Mouse (Mus musculus) kidney, postnatal 0 days (tissue): ENCODE measurements at regions not wholly inside any gene's neighbourhood (a gene's known extent, or its start where the extent isn't known, plus 50 kb on each side); places are given as distances from the start of the nearest gene placed in this dataset.
A peak's percentile ranks its signal among the peaks of the same experiment; 100 is the strongest.
"Not testable (repeated sequence)": the region's sequence is repeated elsewhere in the genome, so short reads cannot be mapped to it uniquely, and the experiment has no call there.

ENCODE experiments used
- ATAC-seq: fragments of 200-750 bp; cut with Nextera tagmentation; replicated peaks from 2 replicates; pipeline ENCODE4 v1.8.0; 2017; ENCODE audit warnings: low read depth, moderate number of reproducible peaks, moderate TSS enrichment, moderate library complexity; ENCODE audit not compliant: low FRiP score
- DNase-seq: peaks from one replicate; pipeline ENCODE4 v3.0.0-alpha.2; 2016; ENCODE audit warnings: low spot score
- H3K27ac ChIP-seq: fragments of 300-500 bp; sonication (generic); 2 replicates; pipeline ENCODE4 v1.5.1; 2014; ENCODE audit warnings: mild to moderate bottlenecking
- H3K27me3 ChIP-seq: fragments of 300-500 bp; sonication (generic); 2 replicates; pipeline ENCODE4 v1.6.1; 2014; ENCODE audit warnings: low read length, mixed read lengths; ENCODE audit not compliant: insufficient read depth
- H3K36me3 ChIP-seq: fragments of 300-500 bp; sonication (generic); 2 replicates; pipeline ENCODE4 v1.6.1; 2014; ENCODE audit warnings: low read length, mixed read lengths; ENCODE audit not compliant: insufficient read depth
- H3K4me1 ChIP-seq: fragments of 300-500 bp; sonication (generic); replicated peaks from 2 replicates; pipeline ENCODE4 v1.6.1; 2014; ENCODE audit warnings: antibody characterized with exemption, low read length, mixed read lengths; ENCODE audit not compliant: insufficient read depth
- H3K4me2 ChIP-seq: fragments of 300-500 bp; sonication (generic); 2 replicates; pipeline ENCODE4 v1.6.1; 2014; ENCODE audit warnings: mild to moderate bottlenecking, low read length, moderate library complexity, mixed read lengths
- H3K4me3 ChIP-seq: fragments of 300-500 bp; sonication (generic); replicated peaks from 2 replicates; pipeline ENCODE4 v1.5.1; 2014; ENCODE audit warnings: low read depth, low read length
- H3K9ac ChIP-seq: fragments of 300-500 bp; sonication (generic); 2 replicates; pipeline ENCODE4 v1.6.1; 2014; ENCODE audit warnings: low read depth, low read length
- H3K9me3 ChIP-seq: fragments of 300-500 bp; sonication (generic); replicated peaks from 2 replicates; pipeline ENCODE4 v1.6.1; 2016; ENCODE audit warnings: low read length, inconsistent platforms, mixed read lengths
- CTCF ChIP-seq: IDR thresholded peaks from 2 replicates; pipeline ENCODE4 v1.5.1; 2016; ENCODE audit warnings: antibody characterized with exemption, low read depth, mild to moderate bottlenecking, moderate library complexity
- WGBS: fragments of 180-500 bp; shearing (Covaris S2); extraction: QIAGEN DNeasy Blood & Tissue Kit; methylation state at CpG from one replicate; pipeline ENCODE4 v1.1.7; 2014; 5-methylcytosine and 5-hydroxymethylcytosine counted together

GRCm38 (mm10) chr5:56207877-56208276 is 1509.9 kb upstream of the Pcdh7 start:
- ATAC-seq: no peak

GRCm38 (mm10) chr5:56215842-56216241 is 1501.9 kb upstream of the Pcdh7 start:
- 95% methylated on average over 2 of the region's 2 CpGs for WGBS
- DNase-seq: no peak
- Histone ChIP-seq H3K9ac (no peak overlapping the region), H3K36me3 (no peaks in the 10 kb centered on the region), H3K4me3 (no peak overlapping the region), H3K4me2 (no peak overlapping the region), H3K27ac (no peak overlapping the region), H3K4me1 (no peaks in the 10 kb centered on the region), H3K27me3 (no peaks in the 10 kb centered on the region), H3K9me3 (no peaks in the 10 kb centered on the region)
- ATAC-seq: no peak
- no peak for TF ChIP-seq CTCF

More at GRCm38 (mm10) chr5:56207877-56208276, 1509.9 kb upstream of the Pcdh7 start:
- Histone ChIP-seq H3K27me3 (no peaks in the 10 kb centered on the region), H3K4me1 (no peaks in the 10 kb centered on the region), H3K9ac (no peak overlapping the region), H3K4me3 (no peak overlapping the region), H3K36me3 (no peaks in the 10 kb centered on the region), H3K27ac (no peak overlapping the region), H3K9me3 (no peaks in the 10 kb centered on the region), H3K4me2 (no peak overlapping the region)
- WGBS: 39% methylated on average over 2 of the region's 2 CpGs
- peak; percentile 13 for DNase-seq
- peak; percentile 57 for TF ChIP-seq CTCF

GRCm38 (mm10) chr5:56266121-56266520 is 1451.6 kb upstream of the Pcdh7 start:
- H3K4me2 ChIP-seq: no peak overlapping the region
- ATAC-seq (no peak), DNase-seq (no peak)
- no peaks in the 10 kb centered on the region for H3K4me1 ChIP-seq
- H3K27me3 ChIP-seq: no peaks in the 10 kb centered on the region
- WGBS: 83% methylated on average over 3 of the region's 3 CpGs
- H3K36me3 ChIP-seq: no peaks in the 10 kb centered on the region
- no peak overlapping the region for H3K27ac ChIP-seq
- no peak overlapping the region for H3K9ac ChIP-seq
- no peaks in the 10 kb centered on the region for H3K9me3 ChIP-seq
- TF ChIP-seq CTCF: no peak
- no peak overlapping the region for H3K4me3 ChIP-seq

- not testable (repeated sequence) for H3K36me3 ChIP-seq, H3K27ac ChIP-seq, H3K4me3 ChIP-seq, H3K27me3 ChIP-seq, ATAC-seq, H3K9me3 ChIP-seq, DNase-seq, H3K9ac ChIP-seq, H3K4me2 ChIP-seq, H3K4me1 ChIP-seq
- 63% methylated on average over 1 of the region's 1 CpGs for WGBS
Measured at GRCm38 (mm10) chr5:56291666-56292065, 1426.1 kb upstream of the Pcdh7 start.
